ENCODE assay signal across 15 mouse cellular contexts in genomic region chr17:88202214-88202613, GRCm38 (mm10).
"Had no signal": no experiment of that assay in that cellular context is flagged by ENCODE, and none has a peak within 500 bp of the region (broad histone marks: within the 10 kb centered on the region; RNA-seq: fewer than 3 reads in every experiment).

No protein-coding gene starts in this region.

- H3K36me3 ChIP-seq: midbrain, embryonic 13.5 days; midbrain, embryonic 15.5 days; neural tube, embryonic 12.5 days; stomach, embryonic 15.5 days had no signal

- DNase-seq: lung, adult 18-20 months; lung, embryonic 14.5 days; lung, postnatal 36 days; right cerebral cortex, postnatal 14 days; thymus, adult 2 months; thymus, postnatal 25 days; thymus, postnatal 4 days had no signal

- H3K4me1 ChIP-seq: megakaryocyte, embryonic 14.5 days; midbrain, embryonic 13.5 days; midbrain, embryonic 15.5 days; neural tube, embryonic 12.5 days; stomach, embryonic 15.5 days had no signal

- H3K9ac ChIP-seq: lung, embryonic 14.5 days; midbrain, embryonic 13.5 days; midbrain, embryonic 15.5 days; neural tube, embryonic 12.5 days; stomach, embryonic 15.5 days had no signal

- H3K27me3 ChIP-seq: megakaryocyte, embryonic 14.5 days; midbrain, embryonic 13.5 days; midbrain, embryonic 15.5 days; neural tube, embryonic 12.5 days; stomach, embryonic 15.5 days had no signal

- ATAC-seq: midbrain, embryonic 13.5 days; midbrain, embryonic 15.5 days had no signal

- H3K4me3 ChIP-seq: megakaryocyte, embryonic 14.5 days; midbrain, embryonic 13.5 days; midbrain, embryonic 15.5 days; neural tube, embryonic 12.5 days; stomach, embryonic 15.5 days had no signal

- H3K4me2 ChIP-seq: lung, embryonic 14.5 days; midbrain, embryonic 11.5 days; midbrain, embryonic 13.5 days; midbrain, embryonic 15.5 days; neural tube, embryonic 12.5 days; stomach, embryonic 15.5 days had no signal

- H3K9me3 ChIP-seq: midbrain, embryonic 13.5 days; midbrain, embryonic 15.5 days; neural tube, embryonic 12.5 days; stomach, embryonic 15.5 days had no signal

- H3K27ac ChIP-seq: macrophage; midbrain, embryonic 13.5 days; midbrain, embryonic 15.5 days; neural tube, embryonic 12.5 days; stomach, embryonic 15.5 days; stomach, postnatal 0 days had no signal
